8 mouse cellular contexts compared by ENCODE assay signal in the genomic region with DNA sequence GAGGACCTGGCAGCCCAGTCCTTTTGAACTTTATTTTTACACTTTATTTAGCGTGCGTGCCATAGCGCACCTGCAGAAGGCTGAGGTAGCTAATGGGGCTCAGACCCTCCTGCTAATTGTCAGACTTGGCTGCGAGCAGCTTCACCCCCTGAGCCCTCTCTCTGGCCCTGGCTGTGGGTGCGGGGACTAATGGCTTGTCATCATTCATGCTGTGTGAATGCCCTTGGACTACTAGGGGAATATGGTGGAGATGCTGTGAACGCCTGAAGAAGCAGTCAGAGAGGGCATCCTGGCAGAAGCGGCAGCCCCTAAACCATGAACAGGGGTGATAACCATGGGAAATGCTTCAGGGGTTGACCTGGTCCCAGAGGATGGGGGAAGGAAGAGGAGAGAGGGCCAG.
DNase-seq lines count a peak whose midpoint lies in the region; ATAC-seq and TF ChIP-seq lines count a peak whose summit lies in the region.
"Had no signal": no experiment of that assay in that cellular context is flagged by ENCODE, and none has a peak within 500 bp of the region (broad histone marks: within the 10 kb centered on the region; RNA-seq: fewer than 3 reads in every experiment).

No protein-coding gene starts in this region.

- no peaks in the 10 kb centered on the region for H3K36me3 ChIP-seq in kidney, adult 2 months (ENCODE audit: control insufficient read depth, insufficient read depth, low read length)
- H3K36me3 ChIP-seq in neural tube, embryonic 13.5 days = no peaks in the 10 kb centered on the region
- no peaks in the 10 kb centered on the region for H3K36me3 ChIP-seq in intestine, embryonic 14.5 days (ENCODE audit: control insufficient read depth, insufficient read depth, low read length)
- no peaks in the 10 kb centered on the region for H3K36me3 ChIP-seq in stomach, postnatal 0 days (ENCODE audit: control insufficient read depth, insufficient read depth, low read length)

- H3K4me3 ChIP-seq in kidney, adult 2 months (ENCODE audit: insufficient read depth, low read depth, low read length) = no peak overlapping the region
- H3K4me3 ChIP-seq in neural tube, embryonic 13.5 days = no peak overlapping the region
- no peak overlapping the region for H3K4me3 ChIP-seq in intestine, embryonic 14.5 days (ENCODE audit: low read depth, low read length)
- H3K4me3 ChIP-seq in stomach, postnatal 0 days (ENCODE audit: low read depth, low read length) = no peak overlapping the region

- H3K27ac ChIP-seq in kidney, adult 2 months (ENCODE audit: insufficient read depth, low read depth, low read length) = 0 out of 2 replicates have a peak overlapping the region, but pooled peaks have one; percentile 7
- peak overlapping the region; percentile 67; the same call in 1 of the 2 replicates for H3K27ac ChIP-seq in neural tube, embryonic 13.5 days (replicated peaks)
- peak overlapping the region; percentile 86; the same call in 1 of the 2 replicates for H3K27ac ChIP-seq in intestine, embryonic 14.5 days (ENCODE audit: low read depth)
- H3K27ac ChIP-seq in stomach, postnatal 0 days (replicated peaks) = peak overlapping the region; percentile 88

- no peaks in the 10 kb centered on the region for H3K27me3 ChIP-seq in kidney, adult 2 months (replicated peaks; ENCODE audit: control insufficient read depth, insufficient read depth, low read length)
- no peaks in the 10 kb centered on the region for H3K27me3 ChIP-seq in neural tube, embryonic 13.5 days
- H3K27me3 ChIP-seq in intestine, embryonic 14.5 days (replicated peaks; ENCODE audit: control insufficient read depth, insufficient read depth, low read length) = no peaks in the 10 kb centered on the region
- H3K27me3 ChIP-seq in stomach, postnatal 0 days (ENCODE audit: control insufficient read depth, insufficient read depth, low read length) = no peaks in the 10 kb centered on the region

- peak overlapping the region; percentile 12 for H3K9ac ChIP-seq in neural tube, embryonic 13.5 days
- no peak overlapping the region for H3K9ac ChIP-seq in intestine, embryonic 14.5 days (ENCODE audit: low read length)
- no peak overlapping the region for H3K9ac ChIP-seq in stomach, postnatal 0 days (ENCODE audit: low read length)

- TF ChIP-seq CTCF in kidney, adult 2 months (conservative IDR thresholded peaks at IDR 0.05; ENCODE audit: insufficient read depth, insufficient read length, low read depth, low read length) = no peak
- no peak for TF ChIP-seq CTCF in stomach, postnatal 0 days (IDR thresholded peaks at IDR 0.05; ENCODE audit: low read depth)

- no peak for DNase-seq in kidney, adult 2 months
- DNase-seq in kidney, adult 11 months = no peak
- DNase-seq in neural tube, embryonic 10.5 days (ENCODE audit: extremely low spot score, low spot score) = no peak
- DNase-seq in intestine, embryonic 14.5 days (ENCODE audit: low spot score) = no peak
- no peak for DNase-seq in stomach, postnatal 0 days (ENCODE audit: low spot score)
- DNase-seq in ovary, adult 18-20 months (ENCODE audit: low spot score) = no peak

- no peak for ATAC-seq in neural tube, embryonic 13.5 days (ENCODE audit: low read depth)
- ATAC-seq in intestine, embryonic 14.5 days (replicated peaks; ENCODE audit: low FRiP score, low TSS enrichment, low read depth) = no peak
- ATAC-seq in stomach, postnatal 0 days (ENCODE audit: low FRiP score, low TSS enrichment) = no peak

- no peak for TF ChIP-seq EP300 in stomach, postnatal 0 days (optimal IDR thresholded peaks at IDR 0.05)

- H3K9me3 ChIP-seq in neural tube, embryonic 13.5 days = no peaks in the 10 kb centered on the region
- no peaks in the 10 kb centered on the region for H3K9me3 ChIP-seq in intestine, embryonic 14.5 days (ENCODE audit: control insufficient read depth, low read length)
- no peaks in the 10 kb centered on the region for H3K9me3 ChIP-seq in stomach, postnatal 0 days (ENCODE audit: control insufficient read depth, low read length)
- H3K9me3 ChIP-seq: G1E had no signal

- no peak for TF ChIP-seq POLR2A in kidney, adult 2 months (IDR thresholded peaks at IDR 0.05; ENCODE audit: low read depth, low read length)

- peaks cover 49% of the 10 kb centered on the region for H3K4me1 ChIP-seq in kidney, adult 2 months (ENCODE audit: control insufficient read depth, insufficient read depth, low read length)
- peaks cover 95% of the 10 kb centered on the region for H3K4me1 ChIP-seq in neural tube, embryonic 13.5 days (replicated peaks)
- peaks cover 87% of the 10 kb centered on the region for H3K4me1 ChIP-seq in intestine, embryonic 14.5 days (replicated peaks; ENCODE audit: control insufficient read depth, insufficient read depth, low read length)
- peaks cover 48% of the 10 kb centered on the region for H3K4me1 ChIP-seq in stomach, postnatal 0 days (replicated peaks; ENCODE audit: control insufficient read depth, insufficient read depth)

- WGBS in kidney, adult 2 months = 78% methylated on average over 7 of the region's 7 CpGs
- WGBS in neural tube, embryonic 13.5 days = 84% methylated on average over 7 of the region's 7 CpGs
- WGBS in intestine, embryonic 14.5 days = 89% methylated on average over 7 of the region's 7 CpGs
- 72% methylated on average over 7 of the region's 7 CpGs for WGBS in stomach, postnatal 0 days

- H3K4me2 ChIP-seq in neural tube, embryonic 13.5 days = no peak overlapping the region
- H3K4me2 ChIP-seq in intestine, embryonic 14.5 days (ENCODE audit: low read length) = no peak overlapping the region
- H3K4me2 ChIP-seq in stomach, postnatal 0 days (replicated peaks; ENCODE audit: low read depth) = no peak overlapping the region

Comparison
In these comparisons a context has a peak if more than half of its experiments do, and no peak if none do; other contexts are left out.
1. H3K27ac ChIP-seq: peak in every context shown above with its lines; median percentile 88 in stomach, postnatal 0 days; 86 in intestine, embryonic 14.5 days; 67 in neural tube, embryonic 13.5 days; 7 in kidney, adult 2 months.